Mouse (Mus musculus) cerebellum, adult 9-10 months (tissue): ENCODE data around the gene Dkkl1.
"Not testable (repeated sequence)": the region's sequence is repeated elsewhere in the genome, so short reads cannot be mapped to it uniquely, and the experiment has no call there.

Experiments
- DNase-seq: peaks from one replicate; pipeline ENCODE4 v3.0.0; 2022

The Dkkl1 gene

DNA sequence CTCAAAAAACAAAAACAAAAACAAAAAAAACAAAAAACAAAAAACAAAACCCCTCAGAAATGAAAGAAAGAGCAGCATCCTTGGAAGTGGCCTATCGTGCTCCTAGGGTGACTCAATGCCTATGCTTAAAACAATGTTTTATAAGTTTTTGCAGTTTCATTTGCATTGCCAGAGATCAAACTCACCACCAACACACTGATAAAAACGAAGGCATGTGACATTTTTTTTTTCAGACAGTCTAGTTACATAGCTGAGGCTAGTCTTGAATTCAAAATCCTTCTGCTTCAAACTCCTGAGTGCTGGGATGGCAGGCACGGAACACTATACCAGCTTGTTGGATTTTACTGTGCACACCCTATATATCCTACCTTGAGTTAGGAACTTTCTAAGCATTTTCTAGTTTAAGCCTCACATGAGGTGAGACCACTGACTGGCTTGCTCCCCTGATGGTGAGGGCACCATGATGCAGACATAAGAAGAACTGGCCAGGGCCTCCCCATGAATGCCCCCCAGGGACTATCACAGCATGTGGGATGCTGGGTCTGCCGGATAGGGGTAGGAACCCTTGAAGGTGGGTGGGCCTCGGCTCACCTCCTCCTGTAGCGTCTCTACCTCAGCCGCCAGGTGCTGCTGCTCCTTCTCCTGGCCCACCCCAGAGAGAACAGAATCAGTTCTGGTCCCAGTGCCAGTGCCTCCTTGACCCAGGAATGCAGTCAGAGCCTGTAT is 19.2 kb downstream of the Dkkl1 start:
- DNase-seq, result peak; percentile 56

DNA sequence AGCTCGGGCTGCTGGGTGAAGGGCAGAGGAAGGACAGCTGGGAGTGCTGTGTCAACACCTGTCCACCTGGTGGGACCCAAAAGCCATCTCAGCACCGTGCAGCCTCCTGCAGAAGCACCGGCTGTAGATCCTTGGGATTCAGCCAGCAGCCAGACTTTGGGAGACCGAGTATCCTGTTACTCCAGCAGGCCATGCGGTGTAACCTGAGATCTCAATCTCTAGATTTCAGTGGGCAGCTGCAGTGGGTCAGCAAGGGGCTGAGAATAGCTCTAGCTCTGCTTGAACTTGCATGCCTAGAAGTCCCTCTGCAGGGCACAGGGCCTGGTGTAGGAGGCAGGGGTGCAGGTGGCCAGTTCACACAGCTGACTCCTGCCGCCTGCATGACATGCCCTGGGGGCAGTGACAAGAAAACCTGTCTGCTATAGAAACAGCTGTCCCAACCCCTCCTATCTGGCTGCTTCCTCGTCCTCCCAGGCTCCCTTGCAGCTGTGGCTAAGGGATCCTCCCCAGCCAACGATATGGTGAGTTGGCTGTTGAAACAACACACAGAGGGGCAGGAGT is 20.1 kb downstream of the Dkkl1 start:
- peak; percentile 90 for DNase-seq

DNA sequence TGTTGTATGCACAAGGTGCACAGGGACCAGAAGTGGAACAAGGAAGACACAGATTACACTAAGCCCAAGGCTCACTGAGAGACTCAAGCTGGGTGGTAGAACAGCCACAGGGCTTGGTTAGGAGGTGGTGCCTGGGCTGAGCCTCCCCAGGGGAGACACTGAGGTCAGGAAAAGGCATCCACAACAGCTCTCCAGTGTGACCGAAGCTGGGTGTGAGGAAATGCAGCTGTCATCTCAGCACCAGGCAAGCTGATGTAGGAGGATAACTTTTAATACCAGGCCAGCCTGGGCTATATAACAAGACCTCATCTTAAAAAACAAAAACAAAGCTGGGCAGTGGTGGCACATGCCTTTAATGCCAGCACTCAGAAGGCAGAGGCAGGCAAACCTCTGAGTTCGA is 20.8 kb downstream of the Dkkl1 start:
- no peak for DNase-seq

DNA sequence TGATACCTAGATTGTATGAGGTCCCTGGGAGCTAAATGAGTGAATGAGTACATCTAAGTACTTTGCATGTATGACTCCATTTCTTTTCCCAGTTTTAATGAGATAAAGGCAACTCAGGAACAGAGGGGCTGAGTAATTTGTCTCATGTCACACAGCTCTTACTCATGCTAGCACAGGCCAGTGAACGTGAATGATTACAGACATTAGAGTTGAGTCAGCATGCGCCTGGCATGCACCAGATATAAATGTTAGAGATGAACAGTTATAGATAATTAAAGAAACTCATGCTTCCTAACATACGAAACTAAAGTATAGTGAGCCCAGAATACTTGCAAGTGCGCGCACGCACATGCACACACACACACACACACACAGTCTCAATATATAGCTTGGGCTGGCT is 21.8 kb downstream of the Dkkl1 start:
- DNase-seq, result no peak

DNA sequence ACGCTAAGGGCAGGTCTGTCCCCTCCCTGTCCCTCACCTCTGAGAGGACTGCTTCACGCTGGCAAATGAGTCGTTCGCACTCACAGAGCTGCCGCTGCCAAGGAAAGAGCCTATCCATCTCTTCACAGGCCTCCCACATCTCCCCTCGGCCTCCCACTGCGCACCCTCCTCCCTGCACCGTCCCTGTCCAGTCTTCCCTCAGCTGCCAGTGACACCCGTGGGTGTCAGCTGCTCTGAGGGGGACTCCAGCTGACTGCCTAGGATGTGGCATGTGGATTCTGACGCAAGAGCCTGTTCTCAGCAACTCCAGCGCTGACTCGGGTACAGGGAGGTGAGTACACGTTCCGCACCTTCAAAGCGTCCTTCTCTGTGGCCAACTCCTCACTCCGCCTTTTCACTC is 22.3 kb downstream of the Dkkl1 start:
- no peak for DNase-seq

DNA sequence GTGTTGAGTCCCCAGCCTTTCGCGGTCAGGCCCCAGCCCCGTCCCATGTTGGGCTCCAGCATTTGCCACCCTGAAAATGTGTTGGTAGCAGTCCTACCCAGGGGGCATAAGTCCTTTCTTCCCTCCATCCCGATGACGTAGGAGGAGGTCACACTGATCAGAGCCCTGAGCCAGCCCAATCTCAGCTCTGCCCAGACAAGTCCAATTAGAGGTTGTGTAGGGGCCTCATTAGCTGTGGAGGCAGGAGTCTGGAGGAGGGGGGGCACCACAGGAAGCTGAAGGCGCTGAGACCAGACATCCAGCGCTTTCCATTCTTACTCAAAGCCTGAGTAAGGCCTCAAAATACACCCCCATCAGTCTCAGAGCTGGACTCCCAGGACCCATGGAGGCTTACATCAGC is 26.0 kb downstream of the Dkkl1 start:
- no peak for DNase-seq

DNA sequence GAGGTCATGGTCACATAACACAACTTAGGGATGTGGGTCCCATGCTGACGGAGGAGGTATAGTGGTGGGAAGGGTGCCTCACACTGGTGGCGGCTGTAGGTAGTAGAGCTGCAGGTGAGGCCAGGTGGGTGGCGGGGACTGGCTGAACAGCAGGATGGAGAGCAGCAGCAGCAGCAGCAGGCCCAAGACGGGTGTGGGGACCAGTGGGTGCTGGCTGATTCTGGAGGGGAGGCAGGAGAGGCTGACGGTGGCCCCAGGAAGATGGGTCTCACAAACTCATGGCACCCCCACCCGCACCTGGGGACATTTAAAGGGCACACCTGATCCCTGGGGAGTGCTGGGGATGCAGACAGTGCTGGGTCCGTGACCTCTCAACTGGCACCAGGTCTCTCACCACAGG is 28.3 kb downstream of the Dkkl1 start:
- DNase-seq, result no peak

DNA sequence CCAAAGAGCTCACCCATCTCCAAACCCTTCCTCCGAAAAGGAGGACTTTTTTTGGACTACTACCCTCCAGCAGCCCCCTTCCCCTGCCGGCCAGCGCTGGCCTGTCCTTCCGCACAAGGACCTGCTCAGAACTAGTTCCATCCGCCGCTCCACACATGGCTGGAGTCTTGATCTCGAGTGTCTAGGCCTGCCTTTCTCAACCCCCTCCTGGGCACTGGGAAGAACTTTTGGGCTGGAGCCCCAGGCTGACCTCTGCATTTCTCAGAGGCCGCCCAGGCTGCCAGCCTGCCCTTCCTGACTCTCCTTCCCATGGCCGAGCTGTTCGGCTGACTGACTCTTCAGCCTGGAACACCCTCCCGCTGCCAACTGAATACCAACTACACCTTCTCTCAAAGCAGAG is 29.3 kb downstream of the Dkkl1 start:
- peak; percentile 51 for DNase-seq

DNA sequence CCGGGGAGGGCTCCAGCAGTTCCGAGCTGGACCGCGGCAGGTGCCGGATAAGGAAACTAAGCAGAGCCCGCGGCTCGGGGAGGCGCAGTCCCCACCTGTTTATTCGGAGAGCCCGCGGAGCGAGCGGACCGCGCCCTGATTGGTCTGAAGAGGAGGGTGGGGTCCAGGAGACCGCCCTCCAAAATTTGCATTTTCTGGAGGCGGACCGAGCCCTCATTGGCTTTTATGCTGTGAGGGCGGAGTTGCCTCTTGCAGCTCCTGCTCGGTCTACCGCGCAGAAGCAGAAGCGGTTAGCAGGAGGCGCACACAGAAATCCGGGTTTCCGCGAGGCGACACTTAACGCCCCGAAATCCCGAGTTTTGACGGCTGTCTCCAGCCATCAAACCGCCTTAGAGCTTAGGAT is 29.7 kb downstream of the Dkkl1 start:
- peak; percentile 89 for DNase-seq

DNA sequence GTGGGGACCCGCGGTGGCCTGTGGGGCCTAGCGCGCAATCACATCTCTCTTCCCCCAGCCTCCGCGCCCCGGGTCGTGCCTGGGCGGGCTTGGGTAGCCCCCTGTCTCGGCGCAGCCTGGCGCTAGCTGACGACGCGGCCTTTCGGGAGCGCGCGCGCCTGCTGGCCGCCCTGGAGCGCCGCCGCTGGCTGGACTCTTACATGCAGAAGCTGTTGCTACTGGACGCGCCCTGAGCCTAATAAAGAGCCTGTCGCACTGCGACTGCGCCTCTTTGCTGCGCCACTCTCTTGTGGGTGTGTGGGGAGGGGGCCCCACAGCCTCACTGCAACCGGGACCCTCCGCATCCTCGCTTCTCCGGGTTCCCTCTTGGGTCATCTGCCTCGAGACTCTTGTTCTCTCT is 30.4 kb downstream of the Dkkl1 start:
- no peak for DNase-seq

DNA sequence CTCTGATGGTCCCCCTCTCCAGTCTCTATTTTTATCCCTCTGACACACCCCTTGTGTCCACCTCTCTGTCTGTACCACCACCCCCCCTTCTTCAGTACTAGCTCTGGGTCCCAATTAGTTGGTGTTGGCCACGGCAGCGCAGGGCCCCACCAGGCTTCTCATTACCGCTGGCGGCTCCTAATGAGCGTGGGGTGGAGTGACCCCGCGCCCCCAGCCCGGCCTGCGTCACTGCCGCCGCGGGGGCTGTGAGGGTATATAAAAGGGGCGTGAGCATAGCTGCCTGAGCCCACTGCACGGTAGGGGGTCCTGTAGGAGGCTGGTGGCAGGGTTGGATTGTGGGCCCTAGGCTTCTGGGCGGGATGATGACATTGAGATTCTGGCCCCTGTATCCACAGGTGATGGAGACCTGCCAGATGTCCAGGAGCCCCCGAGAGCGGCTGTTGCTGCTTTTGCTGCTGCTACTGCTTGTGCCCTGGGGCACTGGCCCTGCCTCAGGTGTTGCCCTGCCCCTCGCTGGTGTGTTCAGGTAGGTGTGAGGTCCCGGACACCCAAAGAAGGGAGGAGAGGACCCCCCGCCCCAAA is 31.0 kb downstream of the Dkkl1 start, which contains the start of gene Pth2:
Gene Pth2, plus strand, starts transcription at position 100 of the 582 bp plus-strand sequence.
- peak; percentile 63 for DNase-seq

DNA sequence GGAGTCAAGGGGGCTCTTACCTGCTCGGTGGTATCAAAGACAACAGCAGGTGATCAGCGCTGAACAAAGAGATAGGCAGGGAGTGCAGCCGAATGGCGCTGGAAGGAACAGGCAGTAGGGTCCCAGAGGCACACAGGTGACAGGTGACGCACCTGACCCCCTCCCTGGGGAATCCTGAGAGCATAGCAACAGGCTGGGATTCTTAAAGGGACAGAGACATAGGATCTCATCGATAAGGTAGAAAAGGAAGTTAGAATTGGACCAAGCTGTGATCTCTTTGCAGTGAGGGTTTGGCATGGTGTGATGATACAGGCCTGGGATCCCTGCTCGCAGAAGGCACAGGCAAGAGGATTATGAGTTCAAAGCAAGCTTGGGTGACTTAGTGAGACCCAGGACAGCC is 32.5 kb downstream of the Dkkl1 start, which contains the start of gene Gfy:
Gene Gfy, minus strand, starts transcription at position 101 of the 400 bp plus-strand sequence.
- no peak for DNase-seq

DNA sequence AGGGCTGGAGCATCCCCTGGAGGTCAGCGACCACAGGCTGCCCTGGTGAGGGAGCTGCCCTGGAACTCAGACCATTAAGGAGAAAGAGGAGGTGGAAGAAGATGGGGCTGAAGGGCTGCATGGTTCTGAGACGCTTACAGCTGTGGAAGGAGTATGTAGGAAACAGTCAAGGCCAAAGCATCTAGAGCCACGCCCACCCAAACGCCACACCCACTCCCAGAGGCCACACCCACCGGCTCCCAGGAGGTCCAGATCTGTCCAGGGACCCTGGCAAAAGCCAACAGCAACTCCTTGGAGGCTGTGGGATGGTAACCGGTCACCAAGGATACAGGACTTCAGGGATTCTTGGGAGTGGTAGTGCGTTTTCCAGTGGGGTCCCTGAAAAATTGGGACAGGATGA is 33.4 kb downstream of the Dkkl1 start:
- DNase-seq, result no peak

DNA sequence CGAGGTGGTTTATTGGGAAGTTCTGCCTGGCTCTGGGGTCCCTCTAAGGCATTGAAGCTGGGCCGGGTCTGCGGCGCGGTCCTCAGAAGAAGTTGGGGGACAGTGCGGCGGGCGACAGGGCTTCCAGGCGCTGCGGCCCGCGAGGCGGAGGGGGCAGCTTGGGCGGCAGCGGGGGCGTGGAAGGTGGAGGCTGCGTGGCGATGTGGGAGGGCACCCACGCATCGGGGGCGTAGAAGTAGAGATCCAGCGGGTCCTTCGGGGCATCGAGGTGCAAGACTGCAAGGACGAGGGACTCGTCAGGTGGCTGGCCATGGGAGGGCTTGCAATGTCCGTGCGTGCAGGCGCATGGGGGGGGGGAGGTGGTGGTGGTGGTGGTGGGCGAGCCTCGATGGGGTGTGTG is 35.6 kb downstream of the Dkkl1 start:
- no peak for DNase-seq

DNA sequence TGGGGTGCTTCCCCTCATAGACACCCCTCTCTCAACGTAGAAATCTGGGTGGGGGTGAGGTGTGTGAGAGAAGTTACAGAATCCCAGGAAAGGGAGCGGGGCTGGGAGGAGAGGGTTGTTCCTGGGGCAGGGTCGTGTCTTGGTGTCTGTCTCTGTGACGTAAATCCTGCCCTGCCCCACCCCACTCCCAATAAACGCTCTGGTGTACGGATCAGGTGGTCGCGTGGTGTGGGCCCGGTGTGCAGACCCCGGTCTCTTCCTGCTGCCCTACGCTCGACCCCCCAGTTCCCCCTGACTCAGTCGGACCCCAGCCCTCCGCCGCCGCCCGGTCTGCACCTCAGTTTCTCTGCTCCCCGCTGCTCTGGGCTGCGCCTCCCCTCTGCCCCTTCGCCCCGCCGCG is 36.0 kb downstream of the Dkkl1 start:
- no peak for DNase-seq

DNA sequence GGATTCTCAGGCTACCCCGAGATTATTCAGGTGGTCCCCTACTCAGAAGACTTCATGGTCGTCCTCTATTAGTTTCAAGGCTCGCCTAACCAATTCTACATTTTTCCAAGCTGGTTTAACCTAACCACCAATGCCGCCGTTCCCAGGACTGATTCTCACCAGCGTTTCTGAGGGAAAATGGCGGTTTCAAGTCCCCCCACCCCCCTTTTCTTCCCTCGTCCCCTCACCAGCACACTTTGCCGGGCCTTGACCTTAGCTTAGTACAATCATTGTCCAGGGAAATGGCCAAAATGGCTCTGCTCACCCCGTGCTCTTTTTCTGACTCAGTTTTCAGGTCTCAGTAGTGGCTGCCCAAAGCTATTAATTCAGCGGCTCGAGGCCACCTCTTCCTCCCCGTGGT is 36.5 kb downstream of the Dkkl1 start:
- no peak for DNase-seq

DNA sequence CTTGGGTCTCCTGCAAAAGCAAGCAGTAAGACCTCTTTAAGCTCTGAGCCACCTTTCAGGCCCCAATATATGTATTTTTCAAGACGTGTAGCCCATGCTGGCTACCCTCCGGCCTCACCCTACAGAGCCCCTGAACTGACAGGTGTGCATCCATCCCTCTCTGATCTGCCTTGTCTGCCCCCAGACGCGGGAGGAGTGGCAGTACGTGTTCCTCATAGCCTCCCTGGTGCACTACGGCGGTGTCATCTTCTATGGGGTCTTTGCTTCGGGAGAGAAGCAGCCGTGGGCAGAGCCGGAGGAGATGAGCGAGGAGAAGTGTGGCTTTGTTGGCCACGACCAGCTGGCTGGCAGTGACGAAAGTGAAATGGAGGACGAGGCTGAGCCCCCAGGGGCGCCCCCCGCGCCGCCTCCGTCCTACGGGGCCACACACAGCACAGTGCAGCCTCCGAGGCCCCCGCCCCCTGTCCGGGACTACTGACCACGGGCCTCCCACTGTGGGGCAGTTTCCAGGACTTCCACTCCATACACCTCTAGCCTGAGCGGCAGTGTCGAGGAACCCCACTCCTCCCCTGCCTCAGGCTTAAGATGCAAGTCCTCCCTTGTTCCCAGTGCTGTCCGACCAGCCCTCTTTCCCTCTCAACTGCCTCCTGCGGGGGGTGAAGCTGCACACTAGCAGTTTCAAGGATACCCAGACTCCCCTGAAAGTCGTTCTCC is 37.2 kb downstream of the Dkkl1 start:
- no peak for DNase-seq

DNA sequence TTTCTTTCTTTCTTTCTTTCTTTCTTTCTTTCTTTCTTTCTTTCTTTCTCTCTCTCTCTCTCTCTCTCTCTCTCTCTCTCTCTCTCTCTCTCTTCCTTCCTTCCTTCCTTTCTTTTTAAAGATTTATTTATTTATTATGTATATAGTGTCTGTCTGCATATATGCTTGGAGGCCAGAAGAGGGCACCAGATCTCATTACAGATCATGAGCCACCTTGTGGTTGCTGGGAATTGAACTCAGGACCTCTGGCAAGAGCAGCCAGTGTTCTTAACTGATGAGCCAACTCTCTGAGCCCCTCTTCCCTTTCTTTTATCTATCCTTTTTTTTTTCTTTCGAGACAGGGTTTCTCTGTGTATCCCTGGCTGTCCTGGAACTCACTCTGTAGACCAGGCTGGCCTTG is 38.2 kb downstream of the Dkkl1 start:
- DNase-seq, result not testable (repeated sequence)

DNA sequence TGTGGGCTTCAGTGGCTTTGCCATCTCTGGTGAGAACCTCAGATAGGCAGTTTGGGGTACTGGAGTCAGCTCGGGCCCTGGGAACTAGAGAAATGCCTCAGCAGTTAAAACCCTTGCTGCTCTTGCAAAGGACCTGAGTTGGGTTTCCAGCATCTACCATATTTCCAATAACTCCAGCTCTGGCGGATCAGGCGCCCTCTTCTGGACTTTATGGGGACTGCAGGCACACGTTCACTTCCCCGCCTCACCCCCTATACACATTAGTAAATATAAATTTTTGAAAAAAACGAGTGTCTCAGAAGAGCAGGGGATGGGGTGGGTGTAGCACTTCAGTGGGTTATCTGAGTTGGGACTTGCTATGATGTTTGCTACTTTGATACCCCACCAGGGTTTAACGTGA is 39.0 kb downstream of the Dkkl1 start:
- DNase-seq, result no peak

DNA sequence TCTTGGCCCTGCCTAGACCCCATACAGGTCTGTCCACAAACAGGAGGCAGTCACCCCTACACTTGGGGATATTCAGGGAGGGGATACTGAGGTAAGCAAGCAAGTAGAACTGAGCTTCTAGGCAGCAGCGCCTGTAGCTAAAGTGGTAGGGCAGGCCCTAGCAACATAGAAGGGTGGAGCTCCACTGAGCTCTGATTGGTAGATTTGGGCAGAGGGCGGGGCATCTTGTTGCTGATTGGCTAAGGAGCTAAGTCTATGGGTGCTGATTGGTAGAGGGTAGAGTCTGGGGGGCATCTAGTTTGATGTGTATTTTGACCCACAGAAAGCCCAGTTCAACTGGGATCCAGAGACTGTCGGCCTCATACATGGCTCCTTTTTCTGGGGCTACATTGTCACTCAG is 42.5 kb downstream of the Dkkl1 start:
- DNase-seq, result peak; percentile 83

DNA sequence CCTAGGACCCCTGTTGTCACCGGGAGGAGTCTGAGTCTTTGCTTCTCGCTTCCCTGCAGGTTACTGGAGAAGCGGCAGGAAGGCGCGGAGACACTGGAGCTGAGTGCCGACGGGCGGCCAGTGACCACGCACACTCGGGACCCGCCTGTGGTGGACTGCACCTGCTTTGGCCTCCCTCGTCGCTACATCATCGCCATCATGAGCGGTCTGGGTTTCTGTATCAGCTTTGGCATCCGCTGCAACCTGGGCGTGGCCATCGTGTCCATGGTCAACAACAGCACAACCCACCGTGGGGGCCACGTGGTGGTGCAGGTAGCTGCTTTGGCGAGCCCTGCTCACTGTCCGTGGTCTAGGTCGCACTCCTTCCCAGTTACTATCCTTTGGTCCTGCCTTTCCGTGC is 43.3 kb downstream of the Dkkl1 start:
- DNase-seq, result peak; percentile 81

DNA sequence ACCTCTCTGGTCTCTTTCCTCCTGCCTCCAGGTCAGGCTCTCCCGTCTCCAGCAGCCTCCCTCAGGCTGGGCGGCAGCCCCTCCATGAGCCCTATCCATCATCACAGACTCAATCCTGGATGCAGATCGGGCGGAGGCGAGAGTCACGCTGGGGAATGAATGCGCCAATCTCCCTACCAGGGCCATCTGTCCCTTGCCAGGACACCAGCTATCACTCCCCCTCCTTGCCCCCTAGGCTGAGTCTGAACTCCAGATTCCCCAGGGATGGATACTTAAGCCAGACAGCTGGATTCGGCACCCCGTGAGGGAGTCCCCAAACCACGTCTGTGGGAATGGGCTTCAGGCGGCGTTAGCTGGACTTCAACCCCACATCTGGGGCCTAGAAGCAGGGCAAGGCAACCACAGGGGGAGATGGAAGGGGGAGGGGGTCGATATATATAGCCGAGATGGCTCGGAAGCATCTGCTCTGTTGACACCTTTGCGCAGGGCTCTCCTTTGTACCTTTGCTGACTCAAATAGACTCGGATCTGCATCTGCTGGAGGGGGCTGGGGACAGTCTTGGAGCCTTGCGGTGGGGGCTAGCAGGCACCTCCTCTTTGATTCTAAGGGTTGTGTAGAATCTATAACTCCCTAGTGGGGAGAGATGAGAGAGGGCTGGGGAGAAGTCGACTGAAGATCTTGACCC is 44.0 kb downstream of the Dkkl1 start:
- DNase-seq, result peak; percentile 91

DNA sequence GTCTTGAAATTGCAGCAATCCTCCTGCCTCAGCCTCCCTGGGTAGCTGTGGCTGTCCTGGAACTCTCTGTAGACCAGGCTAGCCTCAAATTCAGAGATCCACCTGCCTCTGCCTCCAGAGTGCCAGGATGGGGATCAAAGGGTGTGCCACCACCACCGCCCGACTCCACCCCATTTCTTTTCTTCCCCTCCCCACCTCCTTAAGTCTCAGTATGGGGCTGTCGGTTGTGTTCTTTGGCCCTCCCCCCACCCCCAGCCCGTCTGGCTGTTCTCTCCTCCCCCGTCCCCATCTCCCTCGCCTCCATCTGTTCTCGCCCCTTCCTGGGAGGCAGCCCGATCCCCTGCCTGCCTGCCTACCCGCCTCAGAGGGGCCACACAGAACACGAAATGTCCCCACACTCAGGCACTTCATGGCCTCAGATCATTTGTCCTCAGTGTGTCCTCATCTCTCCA is 45.0 kb downstream of the Dkkl1 start:
- DNase-seq, result peak; percentile 77
